Mouse (Mus musculus) megakaryocyte-erythroid progenitor cell, adult 5 weeks (primary cell): ENCODE measurements around the gene Reep3. TPM values are rescaled to one million over a fixed set of nuclear protein-coding genes. Genes with fewer than 3 reads are reported as not detected.

Experiments
- polyA plus RNA-seq: library from polyadenylated mRNA; stranded (reverse); fragments of >175 nt; gene quantifications from 2 replicates; pipeline ENCODE4 v1.2.3, GENCODE M21; 2012

Gene Reep3
- polyA plus RNA-seq, result 1.2 and 1.3 TPM in 2 replicates

DNA sequence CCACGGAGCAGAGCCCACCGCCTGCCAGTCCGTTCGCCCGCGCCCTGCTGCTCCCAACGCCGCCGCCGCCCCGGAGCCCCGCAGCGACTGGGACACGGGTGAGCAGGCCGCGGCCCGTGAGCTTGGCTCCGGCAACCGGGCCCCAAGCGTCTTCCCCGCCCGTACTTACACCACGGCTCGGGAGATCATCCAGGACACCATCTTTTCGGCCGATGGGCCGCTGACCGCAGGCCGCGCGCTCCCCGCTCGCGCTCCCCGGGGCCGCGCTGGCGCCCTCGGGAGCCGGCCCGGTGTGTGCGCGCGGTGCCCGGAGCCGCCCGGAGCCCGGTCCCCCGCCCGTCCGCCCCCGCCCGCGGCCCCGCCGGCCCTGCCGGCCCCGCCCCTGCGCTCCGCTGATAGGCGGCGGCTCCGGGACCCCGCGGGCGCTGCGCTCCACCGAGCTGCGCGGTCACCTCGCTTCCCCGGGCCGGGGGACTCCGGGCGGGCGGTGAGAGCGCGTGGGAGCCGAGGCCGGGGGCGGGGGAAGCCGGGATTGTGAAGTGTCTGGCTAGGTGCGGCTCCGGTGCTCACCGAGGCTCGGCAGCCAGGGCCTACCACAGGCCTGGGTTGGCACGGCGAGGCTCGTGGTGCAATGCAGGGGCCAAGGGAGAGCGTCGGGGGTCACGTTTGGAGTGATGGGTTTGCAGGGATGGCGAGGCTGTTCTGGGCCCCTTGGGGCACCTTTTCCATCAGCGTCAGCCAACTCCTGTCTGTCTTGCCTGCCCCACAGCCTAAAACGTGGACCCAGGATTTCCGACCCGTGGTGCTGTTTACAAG, at the start of gene Reep3:
Gene Reep3, minus strand, starts transcription at position 325 of the 816 bp plus-strand sequence.

GRCm38 (mm10) chr10:67095798-67096620, 736 bp downstream of the Reep3 start, which contains the start of gene Jmjd1c:
Jmjd1c (plus strand) TSS chr10:67096125.

Other genes starting within 250 kb of the Reep3 start
- 8.7 and 16.7 TPM in 2 replicates for gene Jmjd1c, start 820 bp downstream of the Reep3 start, polyA plus RNA-seq
- 44.0 and 45.6 TPM in 2 replicates for gene Nrbf2, start 188.4 kb upstream of the Reep3 start, polyA plus RNA-seq